Mouse (Mus musculus) lung, embryonic 15.5 days (tissue): ENCODE measurements around the gene Abcd3. TPM values are rescaled to one million over a fixed set of nuclear protein-coding genes. Genes with fewer than 3 reads are reported as not detected.
"Not testable (repeated sequence)": the region's sequence is repeated elsewhere in the genome, so short reads cannot be mapped to it uniquely, and the experiment has no call there.

Source experiments
- ATAC-seq: fragments of 200-750 bp; cut with Nextera tagmentation; 2 replicates; pipeline ENCODE4 v1.8.0; 2017; ENCODE audit warnings: moderate number of reproducible peaks, borderline replicate concordance; ENCODE audit not compliant: low FRiP score, low TSS enrichment; ENCODE audit errors: extremely low read depth
- H3K27ac ChIP-seq: fragments of 300-500 bp; sonication (generic); 2 replicates; pipeline ENCODE4 v1.5.1; 2015; ENCODE audit warnings: moderate library complexity, mild to moderate bottlenecking, inconsistent platforms
- H3K27me3 ChIP-seq: fragments of 300-500 bp; sonication (generic); 2 replicates; pipeline ENCODE4 v1.6.1; 2015; ENCODE audit warnings: inconsistent platforms
- H3K36me3 ChIP-seq: fragments of 300-500 bp; sonication (generic); 2 replicates; pipeline ENCODE4 v1.6.1; 2015; ENCODE audit warnings: inconsistent platforms
- H3K4me1 ChIP-seq: fragments of 300-500 bp; sonication (generic); 2 replicates; pipeline ENCODE4 v1.6.1; 2015; ENCODE audit warnings: inconsistent platforms
- H3K4me2 ChIP-seq: fragments of 300-500 bp; sonication (generic); 2 replicates; pipeline ENCODE4 v1.6.1; 2015; ENCODE audit warnings: inconsistent platforms, mild to moderate bottlenecking, moderate library complexity
- H3K4me3 ChIP-seq: fragments of 300-500 bp; sonication (generic); 2 replicates; pipeline ENCODE4 v1.5.1; 2015; ENCODE audit warnings: mild to moderate bottlenecking, inconsistent platforms
- H3K9ac ChIP-seq: fragments of 300-500 bp; sonication (generic); 2 replicates; pipeline ENCODE4 v1.6.1; 2015; ENCODE audit warnings: inconsistent platforms
- H3K9me3 ChIP-seq: fragments of 300-500 bp; sonication (generic); 2 replicates; pipeline ENCODE4 v1.6.1; 2016; ENCODE audit warnings: inconsistent platforms
- WGBS: fragments of 180-500 bp; shearing (Covaris S2); methylation state at CpG from one replicate; pipeline ENCODE4 v1.1.7; 2015; 5-methylcytosine and 5-hydroxymethylcytosine counted together
- polyA plus RNA-seq: library from polyadenylated mRNA; unstranded; fragments of >200 nt; fragmentation: Nextera tagmentation; extraction: Ambion mirVana; gene quantifications from 2 replicates; pipeline ENCODE4 v1.2.1, GENCODE M21; 2015

The Abcd3 gene
- polyA plus RNA-seq, 1 experiment from 2014 or later = 82.5 TPM

DNA sequence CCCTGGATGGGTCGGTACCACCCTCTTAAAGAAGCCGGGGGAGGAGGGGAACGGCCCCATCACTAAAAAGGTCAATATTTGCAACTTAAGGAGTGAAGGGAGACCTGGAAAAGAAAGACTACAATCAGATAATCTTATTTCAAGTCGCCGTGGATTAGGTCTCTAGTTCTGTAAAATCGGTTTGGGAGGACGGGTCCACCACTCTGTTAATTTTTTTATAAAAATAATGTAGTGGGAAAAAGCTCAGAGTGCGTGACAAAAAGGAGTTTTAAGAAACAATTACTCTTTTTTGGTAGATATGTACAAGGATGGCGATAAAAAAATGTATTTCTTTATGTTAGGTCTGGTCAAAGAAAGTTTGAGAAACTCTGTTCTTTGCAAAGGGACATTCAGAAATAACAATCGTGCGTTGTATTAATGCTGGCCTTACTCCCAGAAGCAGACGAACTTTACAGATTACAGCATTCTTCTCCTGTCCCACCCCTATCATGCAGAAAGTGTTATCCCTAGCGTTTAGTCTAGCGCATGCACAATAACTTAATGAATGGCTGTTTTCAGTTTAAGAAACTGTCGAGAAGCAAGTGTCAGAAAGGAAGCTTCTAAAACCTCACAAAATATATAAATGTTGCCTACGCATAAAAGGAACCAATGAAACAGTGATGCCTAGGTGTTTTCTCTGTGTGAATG lies 590 bp upstream of the Abcd3 start:
- Histone ChIP-seq H3K4me1 (peaks cover 29% of the 10 kb centered on the region), H3K4me3 (peak overlapping the region; percentile 93), H3K27me3 (no peaks in the 10 kb centered on the region), H3K36me3 (no peaks in the 10 kb centered on the region), H3K27ac (peak overlapping the region; percentile 100), H3K9me3 (no peaks in the 10 kb centered on the region), H3K4me2 (peak overlapping the region; percentile 65), H3K9ac (peak overlapping the region; percentile 93)
- no peak for ATAC-seq
- WGBS = 9% methylated on average over 16 of the region's 16 CpGs

DNA sequence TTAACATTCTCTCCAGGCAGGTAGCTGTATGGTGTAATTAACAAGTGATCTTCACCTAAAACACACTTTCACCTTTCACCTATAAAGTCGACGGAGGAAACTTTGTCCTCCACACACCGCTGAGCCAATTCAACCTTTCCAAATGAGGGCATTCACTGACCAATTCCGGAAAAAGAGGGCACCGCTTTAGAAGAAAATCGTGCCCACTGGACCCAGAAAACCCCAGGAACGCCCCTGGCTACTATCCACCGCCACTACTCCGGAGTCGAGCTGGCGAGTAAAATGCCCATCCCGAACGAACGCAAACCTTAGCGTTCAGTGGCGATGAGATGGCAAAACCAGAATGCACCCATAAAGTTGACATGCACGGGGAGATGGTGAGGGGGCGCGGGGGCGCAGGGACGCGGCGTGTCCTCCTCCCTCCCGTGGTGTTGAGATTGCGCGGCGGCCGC lies 663 bp downstream of the Abcd3 start:
- Histone ChIP-seq H3K36me3 (no peaks in the 10 kb centered on the region), H3K4me1 (peaks cover 31% of the 10 kb centered on the region), H3K9me3 (no peaks in the 10 kb centered on the region), H3K9ac (peak overlapping the region; percentile 93), H3K27me3 (no peaks in the 10 kb centered on the region), H3K4me2 (peak overlapping the region; percentile 65), H3K4me3 (peak overlapping the region; percentile 93), H3K27ac (peak overlapping the region; percentile 100)
- ATAC-seq = no peak
- WGBS = under 1% methylated on average over 26 of the region's 28 CpGs

DNA sequence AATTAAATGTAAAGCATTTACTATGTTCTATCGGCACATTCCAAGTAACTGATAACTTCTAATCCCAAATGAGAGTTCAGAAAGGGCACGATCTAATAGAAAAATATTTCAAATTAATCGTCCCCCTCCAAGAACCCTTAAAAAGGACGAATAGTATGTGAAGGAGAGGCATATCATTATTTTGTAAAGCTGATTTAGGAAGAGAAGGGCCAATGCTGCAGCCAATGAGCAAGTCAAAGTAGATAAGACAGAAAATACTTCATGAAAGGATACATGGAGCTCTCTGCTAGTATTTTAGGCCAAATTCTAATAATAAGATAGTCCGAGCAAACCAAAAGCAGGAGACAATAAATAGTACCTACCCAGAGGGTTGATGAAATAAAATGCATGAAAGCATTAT lies 1.3 kb downstream of the Abcd3 start:
- H3K9ac ChIP-seq = peak overlapping the region; percentile 93; the same call in 1 of the 2 replicates
- WGBS = 52% methylated on average over 5 of the region's 5 CpGs
- H3K27ac ChIP-seq = 0 out of 2 replicates have a peak overlapping the region, but pooled peaks have one; percentile 100
- H3K4me3 ChIP-seq = peak overlapping the region; percentile 93
- peak overlapping the region; percentile 65 for H3K4me2 ChIP-seq
- no peaks in the 10 kb centered on the region for H3K36me3 ChIP-seq
- H3K27me3 ChIP-seq = no peaks in the 10 kb centered on the region
- peaks cover 31% of the 10 kb centered on the region for H3K4me1 ChIP-seq
- ATAC-seq = no peak
- no peaks in the 10 kb centered on the region for H3K9me3 ChIP-seq

DNA sequence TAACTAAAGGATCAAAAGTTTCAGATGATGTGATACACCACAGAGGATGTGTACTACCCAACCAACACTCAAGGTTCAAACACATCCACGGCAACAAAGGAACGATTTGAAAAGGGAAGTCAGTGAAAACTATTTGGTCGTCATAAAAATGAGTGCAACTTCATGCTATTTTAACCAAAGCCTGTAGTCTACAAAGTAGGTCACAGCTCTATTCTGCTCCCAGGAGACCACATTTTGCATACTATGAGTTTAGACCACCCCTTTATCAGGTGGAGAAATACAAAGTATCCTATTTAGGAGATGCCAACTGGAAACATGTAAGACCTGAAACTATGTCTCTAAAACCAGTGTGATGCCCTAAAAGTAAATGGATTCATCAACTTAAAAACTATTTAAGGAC lies 6.9 kb downstream of the Abcd3 start:
- no peak overlapping the region for H3K4me3 ChIP-seq
- no peak overlapping the region for H3K27ac ChIP-seq
- H3K4me1 ChIP-seq = peaks cover 18% of the 10 kb centered on the region; the same call in 1 of the 2 replicates
- H3K9ac ChIP-seq = no peak overlapping the region
- no peaks in the 10 kb centered on the region for H3K27me3 ChIP-seq
- H3K36me3 ChIP-seq = no peaks in the 10 kb centered on the region
- no peak for ATAC-seq
- H3K9me3 ChIP-seq = no peaks in the 10 kb centered on the region
- no peak overlapping the region for H3K4me2 ChIP-seq
- 80% methylated on average over 3 of the region's 3 CpGs for WGBS

DNA sequence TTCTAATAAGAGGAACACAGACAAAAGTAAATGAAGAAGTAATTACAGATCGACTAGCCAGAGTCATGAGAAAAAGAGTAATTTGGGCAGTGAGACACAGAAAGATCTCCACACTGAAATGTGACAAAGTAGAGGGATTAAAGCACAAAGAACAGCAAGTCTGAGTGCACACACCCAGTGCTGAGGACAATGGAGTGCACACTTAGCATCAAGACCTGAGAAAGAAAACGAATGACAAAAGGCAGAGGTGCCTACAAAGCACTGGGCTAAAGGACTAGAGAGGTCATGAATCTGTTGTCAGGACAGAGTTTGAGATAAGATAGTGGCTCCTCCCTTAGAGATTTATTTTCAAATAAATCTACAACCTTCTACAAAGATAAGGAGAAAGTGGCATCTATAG lies 20.9 kb downstream of the Abcd3 start:
- H3K27me3 ChIP-seq = no peaks in the 10 kb centered on the region
- H3K36me3 ChIP-seq = peaks cover 5% of the 10 kb centered on the region; the same call in 1 of the 2 replicates
- no peak overlapping the region for H3K27ac ChIP-seq
- peaks cover 3% of the 10 kb centered on the region; the same call in 1 of the 2 replicates for H3K4me1 ChIP-seq
- no peak overlapping the region for H3K9ac ChIP-seq
- no peaks in the 10 kb centered on the region for H3K9me3 ChIP-seq
- no peak for ATAC-seq
- 55% methylated on average over 2 of the region's 2 CpGs for WGBS
- H3K4me3 ChIP-seq = no peak overlapping the region
- H3K4me2 ChIP-seq = no peak overlapping the region

DNA sequence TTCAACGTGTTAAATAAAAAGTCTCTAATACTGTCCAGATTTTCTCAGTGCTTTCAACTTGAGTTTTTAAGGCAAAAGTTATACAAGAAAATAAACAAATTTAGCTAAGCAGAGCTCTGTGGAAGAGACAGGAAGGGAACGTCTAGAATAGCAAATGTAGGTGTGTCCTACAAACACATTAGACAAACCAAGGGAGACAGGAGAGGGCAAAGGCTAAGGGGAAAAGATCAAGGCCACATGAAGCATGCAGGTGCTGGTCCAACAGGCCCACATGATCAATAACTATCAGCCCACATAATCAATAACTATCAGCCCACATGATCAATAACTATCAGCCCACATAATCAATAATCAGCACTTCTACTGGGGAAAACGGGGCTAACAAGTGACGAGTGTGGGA lies 22.9 kb downstream of the Abcd3 start:
- no peak for ATAC-seq

DNA sequence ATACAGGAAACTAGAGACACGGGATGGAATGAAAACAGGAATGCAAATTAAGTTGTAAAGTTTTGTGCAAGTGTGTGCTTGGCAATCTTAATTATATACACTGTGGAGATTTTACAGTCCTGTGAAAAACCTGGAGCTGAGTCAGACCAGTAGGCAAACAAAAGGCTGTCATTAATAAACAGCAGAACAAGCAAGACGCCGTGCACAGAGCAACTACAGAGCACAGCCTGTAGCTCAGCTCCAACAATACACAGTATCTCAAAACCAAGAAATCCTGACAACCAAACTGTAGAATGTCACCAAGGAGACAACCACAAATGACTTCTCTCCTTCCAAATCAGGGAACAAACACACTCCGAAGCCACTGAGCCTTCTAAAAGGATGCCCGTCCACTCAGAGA lies 24.7 kb downstream of the Abcd3 start:
- ATAC-seq = no peak

More for the DNA sequence above, 22.9 kb downstream of the Abcd3 start:
- Histone ChIP-seq H3K4me2 (no peak overlapping the region), H3K9me3 (no peaks in the 10 kb centered on the region), H3K27me3 (no peaks in the 10 kb centered on the region), H3K36me3 (peaks cover 5% of the 10 kb centered on the region; the same call in 1 of the 2 replicates), H3K27ac (no peak overlapping the region), H3K9ac (no peak overlapping the region), H3K4me3 (no peak overlapping the region), H3K4me1 (peaks cover 3% of the 10 kb centered on the region; the same call in 1 of the 2 replicates)
- 65% methylated on average over 4 of the region's 4 CpGs for WGBS

DNA sequence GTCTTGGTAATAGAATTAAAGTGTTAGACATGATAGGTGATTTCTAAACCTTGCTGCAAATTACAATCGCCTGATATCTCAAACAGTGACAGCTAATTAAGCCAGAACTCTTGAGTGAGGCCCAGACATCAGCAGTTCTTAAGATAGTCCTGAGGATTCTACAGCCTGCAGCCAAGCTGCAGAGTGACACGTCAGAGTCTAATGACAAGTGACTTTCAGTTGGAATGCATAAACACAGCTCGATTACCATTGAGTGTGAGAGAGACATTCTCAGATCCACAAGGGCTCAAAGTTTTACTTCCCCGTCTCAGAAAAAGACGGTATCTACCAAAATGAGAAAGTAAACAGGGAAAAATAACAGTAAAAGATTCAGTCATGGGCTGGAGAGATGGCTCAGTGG lies 25.3 kb downstream of the Abcd3 start:
- Histone ChIP-seq H3K9ac (no peak overlapping the region), H3K4me2 (no peak overlapping the region), H3K27ac (peak overlapping the region; percentile 44; the same call in 1 of the 2 replicates), H3K9me3 (no peaks in the 10 kb centered on the region), H3K4me3 (no peak overlapping the region), H3K27me3 (no peaks in the 10 kb centered on the region), H3K4me1 (peaks cover 3% of the 10 kb centered on the region; the same call in 1 of the 2 replicates), H3K36me3 (peaks cover 5% of the 10 kb centered on the region; the same call in 1 of the 2 replicates)
- WGBS = 27% methylated on average over 5 of the region's 5 CpGs
- ATAC-seq = no peak; the same call in 1 of the 2 replicates

More for the DNA sequence above, 24.7 kb downstream of the Abcd3 start:
- 46% methylated on average over 5 of the region's 5 CpGs for WGBS
- Histone ChIP-seq H3K9ac (no peak overlapping the region), H3K27me3 (no peaks in the 10 kb centered on the region), H3K4me3 (no peak overlapping the region), H3K9me3 (no peaks in the 10 kb centered on the region), H3K4me1 (peaks cover 3% of the 10 kb centered on the region; the same call in 1 of the 2 replicates), H3K27ac (no peak overlapping the region), H3K36me3 (peaks cover 5% of the 10 kb centered on the region; the same call in 1 of the 2 replicates), H3K4me2 (no peak overlapping the region)

DNA sequence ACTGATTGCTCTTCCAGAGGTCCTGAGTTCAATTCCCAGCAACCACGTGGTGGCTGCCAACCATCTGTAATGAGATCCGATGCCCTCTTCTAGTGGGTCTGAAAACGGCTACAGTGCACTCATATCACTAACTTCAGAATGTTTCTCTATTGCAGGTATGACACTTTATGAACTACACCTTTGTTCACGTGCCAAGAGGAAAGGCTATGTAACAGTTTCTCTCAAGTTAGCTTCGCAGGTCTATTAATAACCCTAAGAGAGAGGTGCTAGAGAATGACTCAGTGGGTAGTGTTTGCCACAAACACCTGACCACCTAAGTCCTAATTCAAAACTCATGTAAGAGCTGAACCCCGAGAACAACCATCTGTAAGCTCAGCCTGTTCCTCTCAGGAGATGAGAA lies 32.1 kb downstream of the Abcd3 start:
- no peak overlapping the region for H3K4me2 ChIP-seq
- H3K9ac ChIP-seq = no peak overlapping the region
- peaks cover 8% of the 10 kb centered on the region for H3K36me3 ChIP-seq
- H3K4me1 ChIP-seq = no peaks in the 10 kb centered on the region
- WGBS = 66% methylated on average over 6 of the region's 6 CpGs
- H3K4me3 ChIP-seq = no peak overlapping the region
- H3K27ac ChIP-seq = no peak overlapping the region
- no peak for ATAC-seq
- no peaks in the 10 kb centered on the region for H3K9me3 ChIP-seq
- H3K27me3 ChIP-seq = no peaks in the 10 kb centered on the region

DNA sequence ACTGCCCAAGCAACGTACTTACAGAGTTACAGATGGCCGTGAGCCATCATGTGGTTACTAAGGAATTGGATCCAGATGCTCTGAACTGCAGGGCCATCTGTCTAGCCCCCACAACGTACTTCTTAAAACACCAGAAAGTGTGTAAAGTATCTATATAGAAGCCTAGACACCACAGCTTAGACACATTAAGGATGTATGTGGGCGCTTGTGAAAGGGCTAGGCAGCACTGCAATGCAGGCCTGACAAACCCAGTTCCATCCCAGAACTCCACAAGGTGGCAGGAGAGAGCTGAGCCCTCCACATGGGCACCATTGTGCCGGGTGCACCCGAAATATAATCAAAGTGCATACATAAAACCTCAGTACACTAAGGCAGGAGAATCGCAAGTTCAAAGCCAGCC lies 37.2 kb downstream of the Abcd3 start:
- H3K4me1 ChIP-seq = no peaks in the 10 kb centered on the region
- H3K4me2 ChIP-seq = no peak overlapping the region
- no peak overlapping the region for H3K27ac ChIP-seq
- H3K4me3 ChIP-seq = no peak overlapping the region
- H3K36me3 ChIP-seq = peaks cover 22% of the 10 kb centered on the region
- H3K9me3 ChIP-seq = no peaks in the 10 kb centered on the region
- no peaks in the 10 kb centered on the region for H3K27me3 ChIP-seq
- H3K9ac ChIP-seq = no peak overlapping the region
- no peak for ATAC-seq
- 50% methylated on average over 7 of the region's 7 CpGs for WGBS

DNA sequence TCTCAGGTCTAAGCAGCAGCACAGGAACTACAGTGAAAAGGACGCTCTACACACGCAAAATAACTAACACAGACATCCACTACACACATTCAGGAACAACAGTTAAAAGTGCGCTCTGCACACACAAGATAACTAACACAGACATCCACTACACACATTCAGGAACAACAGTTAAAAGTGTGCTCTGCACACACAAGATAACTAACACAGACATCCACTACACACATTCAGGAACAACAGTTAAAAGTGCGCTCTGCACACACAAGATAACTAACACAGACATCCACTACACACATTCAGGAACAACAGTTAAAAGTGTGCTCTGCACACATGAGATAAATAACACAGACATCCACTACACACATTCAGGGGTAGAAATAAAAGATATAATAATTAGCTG lies 41.8 kb downstream of the Abcd3 start:
- not testable (repeated sequence) for H3K9ac ChIP-seq, H3K4me1 ChIP-seq, H3K4me2 ChIP-seq, ATAC-seq, H3K9me3 ChIP-seq, H3K4me3 ChIP-seq, H3K27me3 ChIP-seq, H3K27ac ChIP-seq
- H3K36me3 ChIP-seq = peaks cover 52% of the 10 kb centered on the region
- WGBS = 96% methylated on average over 4 of the region's 4 CpGs

DNA sequence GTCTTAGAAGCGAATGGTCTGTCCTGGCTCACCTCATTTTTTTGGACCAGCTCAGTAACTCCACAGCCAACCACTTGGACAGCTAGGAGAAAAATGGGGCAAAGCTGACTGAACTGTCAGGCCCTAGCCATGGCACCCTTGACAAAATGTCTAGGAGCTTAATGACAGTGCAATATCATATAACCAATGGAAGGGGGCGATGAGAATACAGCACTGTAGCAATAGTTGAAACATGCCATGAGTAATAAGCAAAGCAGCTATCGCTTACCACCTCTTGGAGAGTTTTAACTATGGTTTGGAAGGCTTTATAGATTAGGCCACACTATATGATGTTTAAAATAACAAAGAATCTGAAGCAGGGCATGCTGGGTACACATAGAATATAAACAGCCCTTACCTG lies 46.3 kb downstream of the Abcd3 start:
- Histone ChIP-seq H3K9ac (no peak overlapping the region), H3K4me3 (no peak overlapping the region), H3K27ac (no peak overlapping the region), H3K4me1 (no peaks in the 10 kb centered on the region), H3K4me2 (no peak overlapping the region), H3K36me3 (peaks cover 67% of the 10 kb centered on the region), H3K27me3 (no peaks in the 10 kb centered on the region), H3K9me3 (no peaks in the 10 kb centered on the region)
- ATAC-seq = no peak
- 88% methylated on average over 3 of the region's 3 CpGs for WGBS
